Mouse (Mus musculus) fibroblast of lung, adult 2 months (primary cell): Measurements from ENCODE around the gene Mark4.

ENCODE experiments used
- DNase-seq: peaks from one replicate; pipeline ENCODE4 v3.0.0-alpha.2; 2011; ENCODE audit warnings: low read depth

The Mark4 gene

DNA sequence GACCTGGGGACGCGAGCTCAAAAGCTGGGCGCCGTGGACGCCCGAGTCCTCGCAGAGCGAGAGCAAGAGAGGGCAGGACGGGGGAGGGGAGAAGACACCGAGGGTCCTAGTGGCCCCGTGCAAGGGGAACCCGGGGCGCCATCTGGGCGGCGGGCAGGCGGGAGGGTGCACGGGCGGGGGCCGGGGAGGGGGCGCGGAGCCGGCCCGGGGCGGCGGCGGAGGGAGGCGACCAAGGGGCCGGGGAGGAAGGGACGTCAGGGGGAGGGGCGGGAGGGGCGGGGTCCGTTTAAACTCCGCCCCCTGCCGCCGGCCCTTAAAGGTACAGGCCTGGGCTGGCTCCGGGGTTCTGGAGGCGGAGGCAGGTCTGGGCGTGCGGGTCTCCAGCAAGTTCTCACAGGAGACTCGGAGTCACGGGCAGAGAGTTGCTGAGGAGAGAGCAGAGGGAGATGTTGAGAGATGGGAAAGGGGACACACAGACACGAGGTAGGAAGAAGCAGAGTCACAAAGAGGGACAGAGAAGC lies at the start of gene Mark4:
TSS of gene Mark4 (minus strand) at position 231 of the 521 bp plus-strand sequence.
- DNase-seq = no peak

DNA sequence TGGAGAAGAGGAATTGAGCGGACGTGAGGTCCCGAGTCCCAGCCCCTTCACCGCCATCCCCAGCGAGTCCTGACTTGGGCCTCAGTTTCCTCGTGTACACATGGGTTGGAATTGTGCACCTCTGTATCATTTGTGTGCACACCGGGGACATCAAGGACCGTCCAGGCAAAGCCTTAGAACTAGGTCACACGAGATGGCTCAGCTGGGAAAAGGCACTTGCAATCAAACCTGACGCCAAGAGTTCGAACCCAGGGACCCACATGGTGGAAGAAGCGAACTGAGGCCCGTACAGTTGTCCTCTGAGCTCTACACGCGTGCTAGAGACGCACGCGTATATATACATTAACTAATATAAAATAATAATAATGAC lies 49.0 kb upstream of the Mark4 start:
- DNase-seq = no peak

DNA sequence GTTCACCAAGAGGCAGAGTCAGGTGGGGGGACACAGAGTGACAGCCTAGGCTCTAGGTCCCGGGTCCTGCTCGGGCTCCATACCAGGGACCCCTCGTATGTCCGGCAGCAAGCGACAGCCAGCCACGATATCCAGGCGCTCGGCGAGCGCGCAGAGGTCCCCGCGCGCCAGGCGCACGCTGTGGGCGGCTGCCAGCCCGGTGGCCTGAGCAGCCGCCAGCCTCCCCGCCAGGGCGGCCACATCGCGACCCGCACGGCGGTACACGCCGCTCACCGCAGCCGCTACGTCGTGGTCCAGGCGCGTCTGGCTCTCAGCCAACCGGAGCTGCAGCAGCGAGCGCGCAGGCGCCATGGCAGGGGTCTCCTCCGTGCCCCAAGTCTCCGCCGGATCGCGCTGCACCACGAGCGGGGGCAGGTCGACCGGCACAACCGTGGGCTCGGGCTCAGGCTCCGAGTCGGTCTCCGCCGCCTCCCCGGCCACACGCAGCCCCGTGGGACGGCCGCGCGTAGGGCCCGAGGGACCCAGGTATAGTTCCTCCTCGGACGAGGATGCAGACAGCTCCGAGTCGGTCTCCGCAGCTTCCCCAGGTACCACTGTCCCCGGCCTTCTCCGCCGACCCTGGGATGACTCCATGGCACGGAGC lies 48.5 kb upstream of the Mark4 start:
- no peak for DNase-seq

DNA sequence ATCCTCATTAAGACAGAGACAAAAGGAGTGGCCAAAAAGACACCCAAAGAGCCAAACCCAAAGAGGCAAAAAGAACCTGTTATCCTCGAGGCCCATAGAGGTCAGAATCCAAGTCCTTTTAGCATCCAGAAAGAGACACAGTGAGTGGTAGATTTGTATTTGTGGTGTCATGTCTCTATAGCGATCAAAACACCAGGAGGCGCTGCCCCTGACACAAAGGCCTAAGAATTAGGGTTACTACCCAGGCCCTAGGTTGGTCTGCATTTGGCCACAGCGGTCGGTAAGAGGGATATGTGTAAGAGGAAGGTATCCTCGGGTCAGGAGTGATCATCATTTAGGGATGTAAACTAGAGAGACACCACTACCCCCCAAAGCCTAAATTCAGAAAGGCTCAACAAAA lies 47.7 kb upstream of the Mark4 start:
- no peak for DNase-seq

DNA sequence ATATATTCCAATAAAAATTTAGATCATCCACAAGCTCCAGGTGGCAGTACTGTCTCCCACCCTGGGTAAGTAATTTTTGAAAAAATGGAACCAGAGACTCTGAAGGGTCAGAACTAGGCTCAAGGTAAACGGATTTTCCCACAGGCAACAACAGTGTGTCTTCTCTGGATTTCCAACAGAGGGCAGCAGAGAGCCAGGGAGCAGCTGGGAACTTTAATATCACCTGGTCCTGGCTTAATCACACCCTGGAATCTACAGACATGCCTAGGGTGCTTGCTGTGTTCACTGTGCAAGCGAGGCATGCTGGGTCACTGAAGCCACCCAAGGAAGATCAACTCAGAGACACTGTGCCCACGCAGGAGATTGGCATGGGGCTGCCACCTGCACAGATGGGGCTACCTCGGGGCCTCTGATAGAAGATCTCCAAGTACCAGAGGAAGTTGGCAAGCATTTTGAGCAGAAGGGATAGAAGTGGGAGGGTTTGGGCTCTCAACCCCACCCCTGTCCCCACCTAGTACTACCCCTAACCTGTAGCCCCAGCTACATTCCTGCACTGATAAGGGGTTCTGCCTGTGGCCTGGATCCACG lies 45.0 kb upstream of the Mark4 start:
- DNase-seq = no peak

DNA sequence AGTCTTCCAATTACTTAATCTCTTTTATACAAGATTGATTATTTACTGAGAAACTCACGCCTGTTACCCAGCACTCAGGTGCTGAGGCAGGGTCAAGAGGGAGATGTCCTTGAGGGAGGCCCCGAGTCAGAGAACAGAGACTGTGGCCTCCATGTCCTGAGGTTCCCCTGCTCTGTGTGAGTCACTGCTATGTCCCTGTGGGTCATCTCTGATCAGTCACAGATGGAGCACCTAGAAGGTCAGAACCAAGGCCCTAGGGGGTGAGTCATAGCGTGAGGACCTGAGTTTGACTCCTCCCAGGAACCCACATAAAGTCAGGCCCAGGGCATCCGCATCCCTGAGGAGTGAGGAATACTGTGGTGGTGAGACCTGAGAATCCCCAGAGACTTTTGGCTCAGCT lies 43.0 kb upstream of the Mark4 start:
- no peak for DNase-seq

DNA sequence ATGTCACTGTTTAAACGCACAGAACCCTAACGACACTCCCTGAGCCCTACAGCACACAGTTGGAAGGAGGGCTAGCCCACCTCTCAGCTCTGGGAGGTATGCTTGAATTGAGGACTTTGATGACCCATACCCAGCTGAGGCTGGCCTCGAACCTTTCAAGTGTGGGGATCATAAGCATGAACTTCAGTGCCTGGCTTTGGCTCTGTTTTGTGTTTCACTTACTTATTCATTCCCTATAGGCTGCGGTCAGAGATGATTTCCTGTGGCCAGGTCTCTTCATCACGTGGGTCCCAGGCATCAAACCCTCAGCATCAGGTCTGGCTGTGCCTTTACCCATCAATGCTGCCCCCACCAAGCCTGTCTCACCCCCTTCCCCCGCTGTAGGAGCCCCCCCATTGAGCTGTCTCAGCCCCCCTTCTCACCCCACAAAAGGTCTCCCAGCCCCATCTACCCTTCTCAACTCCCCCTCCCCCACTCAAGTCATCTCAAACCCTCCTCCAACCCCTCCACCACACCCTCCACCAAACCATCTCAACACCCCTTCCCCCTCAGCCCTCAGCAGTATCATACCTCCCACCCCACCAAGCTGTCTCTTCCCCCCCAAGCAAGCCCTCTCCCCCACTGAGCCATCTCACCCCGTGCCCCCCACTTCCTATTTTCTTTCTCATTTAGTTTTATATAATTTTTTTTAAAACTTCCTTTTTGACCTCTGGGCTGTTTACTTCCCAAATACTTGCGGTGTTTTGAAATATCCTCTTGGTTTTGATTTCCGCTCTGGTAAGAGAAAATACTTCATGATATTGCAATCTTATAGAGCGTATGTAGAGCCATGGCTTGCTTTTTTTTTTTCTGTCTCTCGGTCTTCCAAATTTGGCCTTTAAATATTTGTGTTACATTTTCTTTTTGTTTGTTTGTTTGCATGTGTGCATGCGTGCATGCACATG lies 42.1 kb upstream of the Mark4 start:
- DNase-seq = no peak

DNA sequence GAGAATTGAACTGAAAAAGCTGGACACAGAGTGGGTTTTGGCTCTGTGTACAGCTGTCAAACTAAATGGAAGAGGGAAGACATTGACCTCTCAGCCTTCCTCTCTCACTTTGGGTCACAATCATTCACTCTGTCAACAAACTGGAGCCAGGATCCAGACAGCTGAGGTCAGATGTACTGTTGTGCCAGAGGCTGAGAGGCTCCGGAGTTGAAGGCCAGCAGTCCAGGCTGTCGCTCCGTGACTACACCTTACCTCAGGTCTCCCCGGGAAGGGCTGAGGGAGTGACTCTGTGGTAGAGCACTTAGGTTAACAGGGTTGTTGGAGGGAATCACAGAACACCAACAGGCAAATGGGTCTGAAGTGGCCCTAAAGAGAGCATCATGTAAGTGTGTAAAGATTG lies 39.7 kb upstream of the Mark4 start:
- DNase-seq = no peak

DNA sequence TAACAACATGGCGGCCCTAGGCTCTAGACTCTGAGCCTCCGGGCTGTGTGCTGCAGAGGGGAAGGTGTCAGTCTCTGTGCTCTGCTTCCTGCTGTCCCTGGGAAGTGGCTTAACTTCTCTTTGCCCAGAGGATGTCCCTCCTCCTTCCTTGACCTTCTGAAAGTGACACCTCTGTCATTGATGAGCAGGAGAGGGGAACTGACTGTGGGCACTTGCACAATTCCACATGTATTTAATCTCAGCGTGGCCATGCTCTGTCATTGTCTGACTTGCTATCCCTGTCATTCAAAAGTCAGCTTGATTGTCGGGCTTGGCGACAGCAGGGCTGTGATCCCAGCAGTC lies 37.6 kb upstream of the Mark4 start:
- DNase-seq = no peak

DNA sequence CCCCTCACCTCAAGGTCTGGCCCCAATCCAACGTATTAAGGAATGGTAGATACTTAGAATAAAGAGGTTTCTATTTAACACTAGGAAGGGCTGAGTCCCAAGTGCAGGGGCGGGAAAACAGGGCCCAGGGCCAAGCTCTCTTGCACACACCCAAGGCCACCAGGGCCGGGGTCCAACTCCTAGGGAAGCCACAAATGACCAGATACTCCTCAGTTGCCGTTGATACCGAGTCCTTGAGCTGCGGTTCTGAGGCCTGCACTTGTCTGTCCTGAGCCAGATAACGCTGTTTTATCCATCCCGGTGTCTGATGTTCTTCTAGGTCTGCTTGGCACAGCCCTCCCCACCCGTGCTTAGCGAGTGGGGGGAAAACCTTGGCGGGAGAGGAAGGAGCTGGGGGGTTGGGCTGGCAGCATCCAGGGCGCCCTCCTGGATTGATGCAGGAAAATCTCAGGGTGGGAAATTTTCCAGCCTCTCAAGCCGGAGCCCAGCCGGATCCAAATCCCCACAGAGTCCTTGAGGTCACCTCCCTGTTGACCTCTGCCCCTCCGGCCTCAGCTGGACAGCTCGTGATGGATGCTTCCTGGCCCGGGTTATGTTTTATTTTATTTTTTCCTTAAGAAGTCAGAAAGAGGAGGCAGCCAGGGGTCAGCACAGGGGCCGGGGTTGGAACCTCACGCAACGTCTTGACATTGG lies 37.0 kb upstream of the Mark4 start:
- DNase-seq = no peak

DNA sequence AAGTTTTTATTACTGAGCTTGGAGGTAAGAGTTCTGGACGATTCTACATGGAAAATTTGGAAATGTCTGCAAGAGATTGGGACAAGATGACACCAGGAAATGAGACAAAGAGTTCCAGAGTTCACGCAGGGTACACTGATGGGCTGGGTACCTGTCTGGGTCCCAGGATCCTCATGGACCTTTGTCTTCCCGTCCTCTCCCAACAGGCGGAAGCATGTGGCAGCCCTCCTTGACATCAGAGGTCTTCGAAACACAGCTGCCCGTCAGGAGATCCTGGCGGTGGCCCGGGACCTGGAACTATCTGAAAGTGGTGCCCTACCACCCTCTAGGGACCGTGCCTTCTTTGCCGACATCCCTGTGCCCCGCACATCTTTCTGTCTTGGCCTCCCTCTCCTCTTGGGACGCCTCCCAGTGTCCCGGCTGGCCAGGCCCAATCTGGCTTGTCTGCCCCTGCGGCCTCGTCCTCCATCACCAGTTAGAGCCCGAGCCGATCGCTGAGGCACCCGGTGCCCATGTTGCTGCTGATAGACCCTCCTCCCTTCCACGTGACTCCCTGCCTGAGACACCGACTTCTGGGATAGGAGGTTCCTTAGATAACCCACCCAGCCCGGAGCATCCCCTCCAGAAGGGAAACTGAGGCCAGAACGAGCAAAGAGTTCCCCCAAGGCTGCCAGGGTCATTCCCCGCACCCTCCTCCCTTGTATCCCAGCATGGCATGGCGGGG lies 36.3 kb upstream of the Mark4 start:
- no peak for DNase-seq

DNA sequence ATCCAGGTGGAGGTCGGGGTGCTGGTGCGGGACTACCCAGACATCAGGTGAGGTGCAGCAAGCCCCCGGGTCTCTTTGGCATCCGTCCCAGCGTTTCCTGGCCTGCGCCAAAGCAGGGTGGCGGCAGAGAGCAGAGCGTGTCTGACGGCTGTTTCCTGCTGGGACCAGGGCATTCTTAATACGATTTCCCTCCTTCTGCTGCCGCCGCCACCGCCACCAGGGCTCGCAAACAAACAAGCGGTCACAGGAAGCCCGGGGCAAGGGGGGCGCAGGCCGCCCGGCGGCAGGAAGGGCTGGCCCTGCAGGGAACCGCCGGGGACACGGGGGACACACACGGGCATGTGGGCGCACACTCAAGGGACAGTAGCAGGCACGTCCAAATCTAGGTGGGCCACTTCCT lies 33.1 kb upstream of the Mark4 start:
- DNase-seq = no peak

DNA sequence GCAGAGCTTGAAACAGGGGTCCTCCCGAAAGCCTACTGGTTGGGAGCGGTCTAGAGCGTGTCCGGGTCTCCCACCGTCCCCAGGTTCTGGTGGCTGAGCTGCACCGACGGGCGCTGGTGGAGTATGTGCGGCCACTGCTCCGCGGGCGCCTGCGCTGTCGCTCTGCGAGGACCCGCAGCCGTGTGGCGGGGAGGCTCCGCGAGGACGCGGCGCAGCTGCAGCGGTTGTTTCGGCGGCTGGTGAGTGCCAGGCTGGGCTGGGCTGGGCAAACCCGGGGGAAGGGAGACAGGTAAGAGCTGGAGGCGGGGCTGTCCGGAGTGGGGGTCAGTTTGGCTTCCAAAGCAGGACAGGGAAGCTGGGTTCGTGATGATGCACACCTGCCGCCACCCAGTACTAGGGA lies 30.9 kb upstream of the Mark4 start:
- DNase-seq = no peak

DNA sequence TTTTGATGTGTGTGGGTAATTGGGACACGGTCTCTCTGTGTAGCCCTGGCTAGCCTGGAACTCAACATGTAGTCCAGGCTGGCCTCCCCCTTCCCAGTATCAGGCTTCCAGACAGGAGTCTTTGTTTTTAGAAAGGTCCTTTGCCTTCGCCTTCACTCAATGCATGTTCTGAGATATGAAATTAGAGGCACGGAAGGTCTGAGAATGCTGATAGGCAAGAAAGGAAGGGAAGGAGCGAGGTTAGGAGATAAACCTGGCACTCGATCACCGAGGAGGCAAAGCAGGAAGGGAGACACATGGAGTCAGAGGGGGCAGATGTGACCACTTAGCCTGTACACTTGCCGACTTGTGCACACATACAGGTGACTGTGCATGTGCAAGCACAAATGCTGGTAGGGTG lies 27.9 kb upstream of the Mark4 start:
- no peak for DNase-seq

DNA sequence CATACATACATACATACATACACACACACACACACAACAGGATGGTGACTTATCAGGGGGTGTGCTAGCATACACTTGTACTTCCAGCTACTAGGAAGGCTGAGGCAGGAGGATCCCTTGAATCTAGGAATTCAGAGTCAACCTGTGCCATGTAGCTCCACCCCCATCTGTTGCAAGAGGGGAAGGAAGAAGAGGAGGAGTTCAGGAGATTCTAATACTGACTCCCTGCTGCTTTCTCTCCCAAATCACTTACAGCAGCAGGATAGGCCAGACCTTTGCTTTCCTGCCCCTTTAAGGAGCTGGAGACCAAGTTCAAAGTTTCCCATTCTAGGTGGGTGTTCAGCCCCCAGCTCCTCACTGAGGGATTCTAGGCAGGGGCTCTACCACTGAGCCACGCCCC lies 26.9 kb upstream of the Mark4 start:
- no peak for DNase-seq

DNA sequence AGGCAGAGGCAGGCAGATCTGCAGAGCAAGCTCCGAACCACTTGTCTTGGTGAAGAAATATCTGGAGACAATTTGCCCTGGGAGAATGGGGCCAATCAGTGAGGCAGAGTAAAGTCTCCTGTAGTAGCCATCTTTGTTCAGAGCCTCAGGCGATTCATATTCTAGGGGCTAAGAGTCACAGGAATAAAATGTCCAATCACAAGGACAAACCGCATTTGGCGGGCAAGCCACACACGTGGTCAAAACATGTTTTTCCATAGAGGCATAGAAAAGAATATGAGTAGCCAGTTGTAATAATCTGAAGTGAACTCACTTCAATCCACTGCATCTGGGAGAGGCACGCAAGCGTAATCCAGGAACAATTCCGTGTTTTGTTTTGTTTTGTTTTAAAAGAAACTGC lies 24.7 kb upstream of the Mark4 start:
- no peak for DNase-seq

DNA sequence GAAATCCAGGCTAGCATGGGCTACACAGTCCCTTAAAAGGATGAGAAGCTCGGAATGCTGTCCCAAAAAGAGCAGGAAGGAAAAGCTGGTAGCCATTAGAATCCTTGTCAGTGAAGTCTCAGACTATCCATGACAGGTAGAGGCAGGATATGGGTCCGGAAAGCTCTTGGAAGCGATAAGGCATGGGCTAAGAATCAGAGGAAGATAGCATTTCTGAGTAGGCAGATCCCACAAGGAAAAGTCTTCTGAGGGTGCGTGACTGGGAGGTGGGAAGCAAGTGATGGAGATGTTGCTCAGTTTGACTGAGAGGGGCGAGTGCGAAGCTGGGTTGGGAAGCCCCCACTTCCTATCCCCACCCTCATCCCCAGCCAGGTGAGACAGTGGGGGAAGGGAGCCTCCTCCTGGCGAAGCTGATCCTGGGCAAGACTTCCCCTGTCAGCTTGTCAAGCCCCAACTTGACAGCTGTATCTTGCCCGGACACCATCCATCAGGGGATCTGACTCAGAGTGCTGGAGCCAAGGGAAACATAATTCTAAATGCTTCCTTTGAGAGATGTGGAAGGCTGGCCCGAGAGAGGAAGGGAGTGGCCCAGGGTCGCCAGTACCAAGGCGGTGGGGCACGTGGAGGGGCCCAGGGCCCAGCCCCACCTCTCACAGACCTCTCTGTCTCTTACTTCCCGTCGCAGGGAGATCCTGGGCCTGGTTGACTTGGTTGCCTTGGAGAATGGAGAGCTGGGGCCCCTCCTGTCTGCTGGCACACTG lies 19.2 kb upstream of the Mark4 start:
- no peak for DNase-seq

DNA sequence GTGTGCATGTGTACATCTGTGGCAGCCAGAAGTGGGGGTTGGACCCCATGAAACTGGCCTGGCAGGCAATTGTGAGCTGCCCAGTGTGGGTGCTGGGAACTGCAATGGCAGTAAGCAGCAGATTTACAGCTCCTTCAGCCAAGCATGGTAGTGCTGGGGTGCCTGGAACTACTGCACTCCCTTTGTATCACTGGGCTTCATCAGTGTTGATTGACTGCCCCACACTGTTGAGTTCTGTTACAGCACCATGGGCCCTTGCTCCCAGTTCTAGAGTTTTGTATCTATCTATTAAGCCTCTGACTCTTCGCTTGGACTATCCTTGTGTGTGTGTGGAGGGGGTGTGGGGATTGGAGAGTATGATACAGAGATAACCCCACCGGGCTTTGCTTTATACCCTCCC lies 18.5 kb upstream of the Mark4 start:
- DNase-seq = no peak

DNA sequence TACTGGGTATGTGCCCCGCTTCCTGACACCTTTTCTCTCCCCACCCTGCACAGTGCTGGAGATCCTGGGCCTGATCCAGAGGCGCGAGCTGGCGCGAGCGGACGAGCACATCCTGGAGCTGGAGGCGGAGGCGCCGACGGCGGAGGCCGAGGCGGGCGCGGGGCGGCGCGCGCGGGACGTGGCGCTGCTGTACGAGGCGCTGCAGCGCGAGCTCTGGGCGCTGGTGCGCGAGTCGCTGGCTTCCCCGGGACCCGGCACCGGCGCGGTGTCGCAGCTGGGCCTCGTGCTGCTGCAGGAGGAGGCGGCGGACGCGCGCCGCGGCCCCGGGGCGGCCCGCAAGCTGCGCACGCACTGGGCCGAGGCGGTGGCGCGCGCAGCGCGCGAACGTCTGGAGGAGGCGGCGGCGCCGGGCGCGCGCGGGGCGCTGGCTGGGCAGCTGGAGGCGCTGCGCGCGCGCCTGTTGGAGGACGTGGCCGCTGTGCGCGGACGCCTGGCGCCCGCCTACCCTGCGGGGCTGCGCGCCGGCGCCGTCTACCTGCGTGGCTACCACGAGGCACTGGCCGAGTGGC lies 15.3 kb upstream of the Mark4 start:
- DNase-seq = no peak

DNA sequence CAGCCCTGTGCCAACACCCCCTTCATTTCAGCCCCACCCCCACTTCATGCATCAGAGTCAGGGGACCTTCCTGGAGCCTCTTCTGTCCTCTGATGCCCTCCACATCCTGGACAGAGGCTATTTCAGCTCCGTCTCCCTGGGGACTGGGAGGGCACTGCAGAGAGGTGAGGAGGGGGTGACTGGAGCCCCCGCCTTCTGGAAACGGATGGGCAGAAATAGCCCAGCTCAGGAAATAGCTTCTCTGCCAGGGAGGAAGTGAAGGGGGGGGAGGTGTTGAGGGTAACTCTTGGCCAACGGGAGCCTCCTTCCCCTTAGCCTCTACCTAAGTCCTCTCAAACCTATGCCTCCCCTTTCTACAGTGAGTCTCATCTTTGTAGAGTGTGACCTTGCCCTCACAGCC lies 13.8 kb upstream of the Mark4 start:
- DNase-seq = no peak

DNA sequence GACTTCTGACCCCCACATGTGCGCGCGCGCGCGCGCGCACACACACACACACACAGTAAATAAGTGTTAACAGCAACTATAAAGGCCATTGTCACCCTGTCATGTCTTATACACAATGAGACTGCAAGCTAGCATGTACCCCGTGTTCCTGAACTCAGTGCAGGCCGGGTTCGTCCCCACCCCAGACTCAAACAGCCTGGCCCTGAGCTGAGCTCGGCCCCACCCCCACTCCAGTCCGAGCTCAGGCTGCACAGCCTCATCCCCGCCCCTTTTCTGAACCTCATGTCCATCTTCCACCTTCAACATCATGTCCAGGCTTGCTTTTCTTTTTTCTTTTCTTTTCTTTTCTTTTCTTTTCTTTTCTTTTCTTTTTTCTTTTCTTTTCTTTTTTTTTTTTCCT lies 11.7 kb upstream of the Mark4 start:
- DNase-seq = no peak
